Mouse (Mus musculus): Measurements from ENCODE around the gene Opcml.

DNA sequence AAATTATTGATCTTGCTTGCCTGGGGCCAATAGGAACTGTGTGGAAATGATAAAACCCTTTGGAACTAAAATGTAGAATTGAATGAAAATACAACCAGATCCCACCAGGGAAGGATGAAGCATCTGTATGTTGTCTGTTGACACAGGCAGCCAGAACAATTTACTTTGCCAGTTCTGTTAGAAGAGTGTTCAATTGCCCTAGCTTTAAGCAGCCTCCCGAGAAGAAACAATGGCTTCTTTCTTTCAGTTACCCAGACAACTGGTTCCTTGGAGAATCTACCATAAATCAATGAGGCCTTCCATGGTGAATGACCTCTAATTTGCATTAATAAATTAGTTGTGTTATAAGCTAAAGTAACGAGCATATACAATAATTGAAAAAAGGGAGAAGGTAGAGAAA, 346.0 kb downstream of the Opcml start:
- no peak for TF ChIP-seq TAL1 (IDR thresholded peaks at IDR 0.05; ENCODE audit: low read length)
- no peak for TF ChIP-seq GATA1 (IDR thresholded peaks at IDR 0.05; ENCODE audit: low read length)

Measured in erythroblast, embryonic 14.5 days (primary cell).